Mouse (Mus musculus): ENCODE measurements around the gene Cyp3a13. TPM values are rescaled to one million over a fixed set of nuclear protein-coding genes. Genes with fewer than 3 reads are reported as not detected.
"Not testable (repeated sequence)": the region's sequence is repeated elsewhere in the genome, so short reads cannot be mapped to it uniquely, and the experiment has no call there.

Gene Cyp3a13
- not detected in 2 replicates for polyA plus RNA-seq (2015; fragmentation: Nextera tagmentation; extraction: Ambion mirVana)

GRCm38 (mm10) chr5:137921532-137921931 is at the start of gene Cyp3a13:
Gene Cyp3a13 (minus strand): TSS chr5:137921619.
- no peak within 1 kb of the TSS for H3K9ac ChIP-seq
- H3K4me2 ChIP-seq = no peak within 1 kb of the TSS
- no peak within 1 kb of the TSS for H3K27ac ChIP-seq
- no peaks in the 10 kb centered on the region for H3K36me3 ChIP-seq
- H3K4me1 ChIP-seq (replicated peaks) = no peaks in the 10 kb centered on the region
- 63% methylated on average over 2 of the region's 2 CpGs for WGBS
- no peaks in the 10 kb centered on the region for H3K9me3 ChIP-seq
- ATAC-seq (ENCODE audit: low FRiP score) = no peak
- no peaks in the 10 kb centered on the region for H3K27me3 ChIP-seq
- H3K4me3 ChIP-seq = no peak within 1 kb of the TSS

GRCm38 (mm10) chr5:137966492-137966891 is 45.1 kb upstream of the Cyp3a13 start:
- no peak overlapping the region for H3K9ac ChIP-seq
- no peaks in the 10 kb centered on the region for H3K4me1 ChIP-seq (replicated peaks)
- no peaks in the 10 kb centered on the region for H3K36me3 ChIP-seq
- H3K9me3 ChIP-seq = no peaks in the 10 kb centered on the region
- no peaks in the 10 kb centered on the region for H3K27me3 ChIP-seq
- no peak overlapping the region for H3K27ac ChIP-seq
- ATAC-seq (ENCODE audit: low FRiP score) = no peak
- no peak overlapping the region for H3K4me2 ChIP-seq
- H3K4me3 ChIP-seq = no peak overlapping the region

- no peaks in the 10 kb centered on the region for H3K27me3 ChIP-seq
- no peak within 1 kb of the TSS for H3K9ac ChIP-seq
- WGBS = 41% methylated on average over 8 of the region's 8 CpGs
- H3K4me2 ChIP-seq = no peak within 1 kb of the TSS
- no peak within 1 kb of the TSS for H3K4me3 ChIP-seq
- no peaks in the 10 kb centered on the region for H3K4me1 ChIP-seq (replicated peaks)
- H3K36me3 ChIP-seq = no peaks in the 10 kb centered on the region
- no peak for ATAC-seq (ENCODE audit: low FRiP score)
- no peak within 1 kb of the TSS for H3K27ac ChIP-seq
- no peaks in the 10 kb centered on the region for H3K9me3 ChIP-seq
These were observed 41.5 kb upstream of the Cyp3a13 start, which contains the start of gene Gjc3 for GRCm38 (mm10) chr5:137962945-137963344. Gene Gjc3 (minus strand): TSS chr5:137963098.

GRCm38 (mm10) chr5:137956404-137956803 is 35.0 kb upstream of the Cyp3a13 start:
- no peak overlapping the region for H3K4me2 ChIP-seq
- H3K4me1 ChIP-seq (replicated peaks) = no peaks in the 10 kb centered on the region

GRCm38 (mm10) chr5:137951218-137951617 is 29.8 kb upstream of the Cyp3a13 start:
- no peak for ATAC-seq (ENCODE audit: low FRiP score)
- no peak overlapping the region for H3K9ac ChIP-seq
- WGBS = 39% methylated on average over 6 of the region's 6 CpGs
- no peaks in the 10 kb centered on the region for H3K27me3 ChIP-seq
- H3K4me3 ChIP-seq = no peak overlapping the region
- H3K36me3 ChIP-seq = no peaks in the 10 kb centered on the region
- H3K4me2 ChIP-seq = no peak overlapping the region
- H3K4me1 ChIP-seq (replicated peaks) = no peaks in the 10 kb centered on the region
- H3K27ac ChIP-seq = no peak overlapping the region
- H3K9me3 ChIP-seq = no peaks in the 10 kb centered on the region

More at GRCm38 (mm10) chr5:137956404-137956803, 35.0 kb upstream of the Cyp3a13 start:
- Histone ChIP-seq H3K9ac (no peak overlapping the region), H3K27ac (no peak overlapping the region), H3K27me3 (no peaks in the 10 kb centered on the region), H3K4me3 (no peak overlapping the region), H3K9me3 (no peaks in the 10 kb centered on the region), H3K36me3 (no peaks in the 10 kb centered on the region)
- ATAC-seq (ENCODE audit: low FRiP score) = no peak
- WGBS = 88% methylated on average over 3 of the region's 3 CpGs

GRCm38 (mm10) chr5:137947303-137947702 is 25.9 kb upstream of the Cyp3a13 start:
- H3K9ac ChIP-seq = no peak overlapping the region
- no peak for ATAC-seq (ENCODE audit: low FRiP score)
- no peaks in the 10 kb centered on the region for H3K36me3 ChIP-seq
- H3K4me3 ChIP-seq = no peak overlapping the region
- no peaks in the 10 kb centered on the region for H3K4me1 ChIP-seq (replicated peaks)
- no peak overlapping the region for H3K27ac ChIP-seq
- no peak overlapping the region for H3K4me2 ChIP-seq
- no peaks in the 10 kb centered on the region for H3K27me3 ChIP-seq
- H3K9me3 ChIP-seq = no peaks in the 10 kb centered on the region

- Histone ChIP-seq H3K9ac (no peak overlapping the region), H3K27ac (no peak overlapping the region), H3K4me2 (no peak overlapping the region), H3K4me3 (no peak overlapping the region), H3K36me3 (no peaks in the 10 kb centered on the region), H3K4me1 (replicated peaks) (no peaks in the 10 kb centered on the region), H3K9me3 (no peaks in the 10 kb centered on the region), H3K27me3 (no peaks in the 10 kb centered on the region)
- 95% methylated on average over 1 of the region's 1 CpGs for whole genome bisulfite sequencing
- no peak for ATAC-seq (ENCODE audit: low FRiP score)
These were observed 21.7 kb upstream of the Cyp3a13 start for GRCm38 (mm10) chr5:137943133-137943532.

GRCm38 (mm10) chr5:137940948-137941347 is 19.5 kb upstream of the Cyp3a13 start:
- no peak for ATAC-seq (ENCODE audit: low FRiP score)
- Histone ChIP-seq H3K9ac (no peak overlapping the region), H3K4me2 (no peak overlapping the region), H3K4me3 (no peak overlapping the region), H3K9me3 (no peaks in the 10 kb centered on the region), H3K4me1 (replicated peaks) (no peaks in the 10 kb centered on the region), H3K36me3 (no peaks in the 10 kb centered on the region), H3K27ac (no peak overlapping the region), H3K27me3 (no peaks in the 10 kb centered on the region)
- 80% methylated on average over 4 of the region's 4 CpGs for WGBS

- Histone ChIP-seq H3K27me3 (no peaks in the 10 kb centered on the region), H3K4me2 (no peak overlapping the region), H3K4me3 (no peak overlapping the region), H3K4me1 (replicated peaks) (no peaks in the 10 kb centered on the region), H3K27ac (no peak overlapping the region), H3K9ac (no peak overlapping the region), H3K9me3 (no peaks in the 10 kb centered on the region), H3K36me3 (no peaks in the 10 kb centered on the region)
- ATAC-seq (ENCODE audit: low FRiP score) = no peak
- 71% methylated on average over 4 of the region's 4 CpGs for WGBS
These were observed 15.8 kb upstream of the Cyp3a13 start for GRCm38 (mm10) chr5:137937238-137937637.

- Histone ChIP-seq H3K4me3 (no peak overlapping the region), H3K27ac (no peak overlapping the region), H3K36me3 (no peaks in the 10 kb centered on the region), H3K4me1 (replicated peaks) (no peaks in the 10 kb centered on the region), H3K9me3 (no peaks in the 10 kb centered on the region), H3K27me3 (no peaks in the 10 kb centered on the region), H3K4me2 (no peak overlapping the region), H3K9ac (no peak overlapping the region)
- WGBS = 94% methylated on average over 2 of the region's 2 CpGs
- no peak for ATAC-seq (ENCODE audit: low FRiP score)
These were observed 15.1 kb upstream of the Cyp3a13 start for GRCm38 (mm10) chr5:137936486-137936885.

- H3K4me2 ChIP-seq; H3K4me3 ChIP-seq; H3K27me3 ChIP-seq; ATAC-seq (ENCODE audit: low FRiP score); H3K27ac ChIP-seq; H3K9me3 ChIP-seq; H3K4me1 ChIP-seq (replicated peaks); H3K36me3 ChIP-seq; H3K9ac ChIP-seq: not testable (repeated sequence)
- WGBS = 72% methylated on average over 2 of the region's 2 CpGs
These were observed 12.5 kb upstream of the Cyp3a13 start for GRCm38 (mm10) chr5:137933934-137934333.

GRCm38 (mm10) chr5:137928439-137928838 is 7.0 kb upstream of the Cyp3a13 start:
- no peak for ATAC-seq (ENCODE audit: low FRiP score)
- Histone ChIP-seq H3K27me3 (no peaks in the 10 kb centered on the region), H3K36me3 (no peaks in the 10 kb centered on the region), H3K4me2 (no peak overlapping the region), H3K27ac (no peak overlapping the region), H3K4me3 (no peak overlapping the region), H3K4me1 (replicated peaks) (no peaks in the 10 kb centered on the region), H3K9me3 (no peaks in the 10 kb centered on the region), H3K9ac (no peak overlapping the region)
- WGBS = 81% methylated on average over 11 of the region's 11 CpGs

- Histone ChIP-seq H3K4me1 (replicated peaks) (no peaks in the 10 kb centered on the region), H3K4me2 (no peak overlapping the region), H3K27ac (no peak overlapping the region), H3K27me3 (no peaks in the 10 kb centered on the region), H3K4me3 (no peak overlapping the region), H3K9ac (no peak overlapping the region), H3K36me3 (no peaks in the 10 kb centered on the region), H3K9me3 (no peaks in the 10 kb centered on the region)
- no peak for ATAC-seq (ENCODE audit: low FRiP score)
These were observed 752 bp upstream of the Cyp3a13 start for GRCm38 (mm10) chr5:137922171-137922570.

GRCm38 (mm10) chr5:137915550-137915949 is 5.9 kb downstream of the Cyp3a13 start:
- WGBS = 84% methylated on average over 6 of the region's 6 CpGs

More at GRCm38 (mm10) chr5:137915550-137915949, 5.9 kb downstream of the Cyp3a13 start:
- no peaks in the 10 kb centered on the region for H3K27me3 ChIP-seq
- H3K27ac ChIP-seq = no peak overlapping the region
- no peaks in the 10 kb centered on the region for H3K4me1 ChIP-seq (replicated peaks)
- H3K4me3 ChIP-seq = no peak overlapping the region
- ATAC-seq (ENCODE audit: low FRiP score) = no peak
- H3K4me2 ChIP-seq = no peak overlapping the region
- H3K9ac ChIP-seq = no peak overlapping the region
- H3K9me3 ChIP-seq = no peaks in the 10 kb centered on the region
- no peaks in the 10 kb centered on the region for H3K36me3 ChIP-seq

Data from hindbrain, embryonic 13.5 days (tissue).